Mouse (Mus musculus) intestine, embryonic 15.5 days (tissue): ENCODE measurements around the gene Tcf7. TPM values are rescaled to one million over a fixed set of nuclear protein-coding genes. Genes with fewer than 3 reads are reported as not detected.

Experiments
- ATAC-seq: fragments of 200-750 bp; cut with Nextera tagmentation; 2 replicates; pipeline ENCODE4 v1.8.0; 2017; ENCODE audit warnings: moderate TSS enrichment, moderate library complexity
- H3K27ac ChIP-seq: fragments of 300-500 bp; sonication (generic); 2 replicates; pipeline ENCODE4 v1.5.1; 2015; ENCODE audit warnings: mild to moderate bottlenecking, inconsistent platforms
- H3K27me3 ChIP-seq: fragments of 300-500 bp; sonication (generic); replicated peaks from 2 replicates; pipeline ENCODE4 v1.6.1; 2015; ENCODE audit warnings: inconsistent platforms
- H3K36me3 ChIP-seq: fragments of 300-500 bp; sonication (generic); 2 replicates; pipeline ENCODE4 v1.6.1; 2015; ENCODE audit warnings: inconsistent platforms
- H3K4me1 ChIP-seq: fragments of 300-500 bp; sonication (generic); replicated peaks from 2 replicates; pipeline ENCODE4 v1.6.1; 2015; ENCODE audit warnings: inconsistent platforms
- H3K4me2 ChIP-seq: fragments of 300-500 bp; sonication (generic); replicated peaks from 2 replicates; pipeline ENCODE4 v1.6.1; 2015; ENCODE audit warnings: mild to moderate bottlenecking, inconsistent platforms
- H3K4me3 ChIP-seq: fragments of 300-500 bp; sonication (generic); replicated peaks from 2 replicates; pipeline ENCODE4 v1.5.1; 2015; ENCODE audit warnings: inconsistent platforms
- H3K9ac ChIP-seq: fragments of 300-500 bp; sonication (generic); 2 replicates; pipeline ENCODE4 v1.6.1; 2015; ENCODE audit warnings: inconsistent platforms
- H3K9me3 ChIP-seq: fragments of 300-500 bp; sonication (generic); 2 replicates; pipeline ENCODE4 v1.6.1; 2016; ENCODE audit warnings: inconsistent platforms
- WGBS: fragments of 180-500 bp; shearing (Covaris S2); methylation state at CpG from one replicate; pipeline ENCODE4 v1.1.7; 2015; 5-methylcytosine and 5-hydroxymethylcytosine counted together
- polyA plus RNA-seq: library from polyadenylated mRNA; unstranded; fragments of >200 nt; fragmentation: Nextera tagmentation; extraction: Ambion mirVana; gene quantifications from 2 replicates; pipeline ENCODE4 v1.2.1, GENCODE M21; 2015

Gene Tcf7
- polyA plus RNA-seq, 1 experiment from 2014 or later, result 8.2 TPM

DNA sequence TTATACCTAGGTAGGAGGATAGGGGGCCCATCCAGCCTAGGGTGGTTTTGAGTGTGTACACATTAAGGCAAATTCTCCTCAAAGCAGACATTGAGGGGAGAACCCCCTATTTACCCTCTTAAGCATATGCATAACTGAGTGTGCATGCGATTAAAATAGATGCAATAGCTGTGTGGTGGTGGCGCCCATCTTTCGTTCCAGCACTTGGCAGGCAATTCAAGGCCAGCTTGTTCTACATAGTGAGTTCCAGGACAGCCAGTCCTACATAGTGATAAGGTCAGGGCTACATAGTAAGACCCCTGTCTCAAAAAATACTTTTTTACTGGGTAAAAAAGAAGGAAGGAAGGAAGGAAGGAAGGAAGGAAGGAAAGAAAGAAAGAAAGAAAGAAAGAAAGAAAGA lies 19.9 kb upstream of the Tcf7 start:
- ATAC-seq, result no peak
- H3K4me1 ChIP-seq, result no peaks in the 10 kb centered on the region
- 93% methylated on average over 3 of the region's 3 CpGs for WGBS

DNA sequence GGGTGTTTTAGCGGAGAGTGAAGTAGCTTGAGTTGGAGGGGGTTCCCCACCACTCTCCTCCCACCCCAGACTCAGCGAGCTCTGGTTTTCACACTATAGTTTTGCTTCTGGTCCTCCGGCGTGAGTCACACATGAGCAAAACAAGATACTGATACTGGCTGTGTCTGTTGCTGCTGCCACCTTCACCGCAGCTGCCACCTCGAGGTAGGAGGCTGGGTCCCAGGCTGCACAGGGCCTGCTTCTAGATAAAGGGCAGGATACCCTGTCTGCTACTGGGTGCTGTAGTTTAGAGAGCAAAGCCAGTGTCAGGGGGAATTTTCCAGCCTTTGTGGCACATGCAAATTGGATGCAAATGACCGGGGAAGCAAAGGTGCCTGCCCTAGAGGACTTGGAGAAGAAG lies 16.9 kb upstream of the Tcf7 start:
- no peak for ATAC-seq
- WGBS, result 77% methylated on average over 7 of the region's 7 CpGs

More for the DNA sequence above, 19.9 kb upstream of the Tcf7 start:
- H3K27me3 ChIP-seq, result no peaks in the 10 kb centered on the region
- no peak overlapping the region for H3K9ac ChIP-seq
- H3K4me3 ChIP-seq, result no peak overlapping the region
- no peak overlapping the region for H3K27ac ChIP-seq
- H3K4me2 ChIP-seq, result no peak overlapping the region
- no peaks in the 10 kb centered on the region for H3K36me3 ChIP-seq
- no peaks in the 10 kb centered on the region for H3K9me3 ChIP-seq

DNA sequence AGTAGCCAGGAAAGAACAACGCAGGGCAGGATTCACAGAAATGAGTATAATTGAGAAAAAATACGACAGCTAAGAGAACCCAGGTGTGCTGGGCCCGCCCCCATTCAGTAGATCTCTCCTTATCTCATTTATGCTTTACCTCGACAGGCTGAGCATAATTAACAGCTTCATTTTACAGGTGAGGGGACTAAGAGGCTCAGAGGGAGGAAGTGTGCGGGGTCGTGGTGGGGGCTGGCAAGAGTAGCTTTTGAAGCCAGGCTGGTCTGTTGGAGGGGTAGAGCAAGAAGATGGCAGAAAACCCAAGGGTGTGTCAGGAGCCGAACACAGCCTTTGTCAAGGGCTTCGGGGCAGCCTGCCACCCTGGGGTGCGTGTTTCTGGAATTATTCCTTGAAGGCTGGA lies 16.1 kb upstream of the Tcf7 start:
- Histone ChIP-seq H3K4me2 (no peak overlapping the region), H3K9me3 (no peaks in the 10 kb centered on the region), H3K27me3 (no peaks in the 10 kb centered on the region), H3K4me1 (no peaks in the 10 kb centered on the region), H3K36me3 (no peaks in the 10 kb centered on the region), H3K27ac (no peak overlapping the region), H3K4me3 (no peak overlapping the region), H3K9ac (no peak overlapping the region)
- WGBS, result 74% methylated on average over 9 of the region's 9 CpGs
- ATAC-seq, result no peak

More for the DNA sequence above, 16.9 kb upstream of the Tcf7 start:
- no peaks in the 10 kb centered on the region for H3K4me1 ChIP-seq
- H3K9ac ChIP-seq, result no peak overlapping the region
- H3K27ac ChIP-seq, result no peak overlapping the region
- H3K27me3 ChIP-seq, result no peaks in the 10 kb centered on the region
- H3K36me3 ChIP-seq, result no peaks in the 10 kb centered on the region
- H3K4me2 ChIP-seq, result no peak overlapping the region
- H3K9me3 ChIP-seq, result no peaks in the 10 kb centered on the region
- H3K4me3 ChIP-seq, result no peak overlapping the region

DNA sequence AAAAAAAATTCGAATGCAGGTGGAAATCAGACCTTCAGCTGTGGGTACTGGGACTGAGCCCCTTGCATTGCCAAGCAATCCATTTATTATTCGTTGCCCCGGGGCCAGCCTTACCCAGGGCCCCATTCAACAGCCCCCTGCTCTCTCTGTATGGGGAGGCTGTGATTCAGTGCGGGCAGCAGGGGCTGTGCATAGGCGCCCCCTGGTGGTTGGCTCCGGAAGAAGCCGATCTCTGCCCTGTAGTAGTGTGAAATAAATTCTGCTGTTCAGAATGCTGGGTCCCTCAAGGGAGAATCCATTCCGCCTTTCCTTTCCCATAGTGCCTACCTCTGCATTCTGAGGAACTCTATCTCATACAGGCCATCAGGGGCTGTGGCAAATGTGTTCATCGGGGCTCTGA lies 14.5 kb upstream of the Tcf7 start:
- H3K4me3 ChIP-seq, result no peak overlapping the region
- no peaks in the 10 kb centered on the region for H3K27me3 ChIP-seq
- H3K4me1 ChIP-seq, result no peaks in the 10 kb centered on the region
- 11% methylated on average over 9 of the region's 9 CpGs for WGBS
- no peaks in the 10 kb centered on the region for H3K36me3 ChIP-seq
- H3K9me3 ChIP-seq, result no peaks in the 10 kb centered on the region
- H3K9ac ChIP-seq, result no peak overlapping the region
- no peak overlapping the region for H3K27ac ChIP-seq
- peak; percentile 81 for ATAC-seq
- H3K4me2 ChIP-seq, result no peak overlapping the region

DNA sequence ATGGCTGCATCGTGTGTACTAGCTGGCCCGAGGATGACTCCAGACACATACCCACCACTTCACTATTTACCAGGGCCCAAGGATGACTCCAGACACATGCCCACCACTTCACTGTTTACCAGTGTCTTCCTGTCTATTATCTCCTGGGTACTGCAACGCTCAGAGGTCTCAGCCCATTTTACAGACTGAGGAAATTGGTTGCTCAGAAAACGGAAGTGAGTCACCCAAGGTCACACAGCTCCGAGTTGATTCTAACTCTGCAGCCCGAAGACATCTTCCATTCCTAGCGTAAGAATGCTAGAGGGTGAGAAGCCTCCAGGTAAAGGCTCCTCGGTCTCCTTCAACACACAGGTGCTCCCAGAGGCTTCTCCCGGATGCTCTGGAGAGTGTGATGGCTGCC lies 11.3 kb upstream of the Tcf7 start:
- Histone ChIP-seq H3K9me3 (no peaks in the 10 kb centered on the region), H3K36me3 (no peaks in the 10 kb centered on the region), H3K9ac (no peak overlapping the region), H3K4me3 (no peak overlapping the region), H3K27ac (no peak overlapping the region), H3K4me2 (no peak overlapping the region), H3K27me3 (no peaks in the 10 kb centered on the region), H3K4me1 (no peaks in the 10 kb centered on the region)
- WGBS, result 81% methylated on average over 9 of the region's 9 CpGs
- no peak for ATAC-seq

DNA sequence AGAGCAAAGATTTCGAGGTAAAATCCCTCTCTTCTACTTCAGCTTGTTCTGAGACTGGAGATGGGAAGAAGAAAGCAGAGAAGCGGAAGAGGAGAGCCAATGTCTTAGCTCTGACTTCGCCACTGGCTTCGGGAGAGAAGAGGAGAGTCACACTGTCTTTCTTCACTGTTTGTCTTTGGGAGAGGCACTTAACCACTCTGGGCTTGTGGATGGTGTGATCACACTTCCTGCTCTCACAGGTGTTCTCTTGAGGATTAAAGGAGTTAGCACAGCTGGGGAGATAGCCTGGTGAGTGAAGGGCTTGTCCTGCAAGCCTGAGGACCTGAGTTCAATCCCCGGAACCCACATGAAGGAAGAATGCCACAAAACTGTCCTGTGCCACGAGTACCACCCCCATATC lies 10.1 kb upstream of the Tcf7 start:
- no peak for ATAC-seq
- Histone ChIP-seq H3K36me3 (no peaks in the 10 kb centered on the region), H3K9ac (no peak overlapping the region), H3K9me3 (no peaks in the 10 kb centered on the region), H3K27me3 (no peaks in the 10 kb centered on the region), H3K4me2 (no peak overlapping the region), H3K27ac (no peak overlapping the region), H3K4me3 (no peak overlapping the region), H3K4me1 (no peaks in the 10 kb centered on the region)
- WGBS, result 71% methylated on average over 6 of the region's 6 CpGs

DNA sequence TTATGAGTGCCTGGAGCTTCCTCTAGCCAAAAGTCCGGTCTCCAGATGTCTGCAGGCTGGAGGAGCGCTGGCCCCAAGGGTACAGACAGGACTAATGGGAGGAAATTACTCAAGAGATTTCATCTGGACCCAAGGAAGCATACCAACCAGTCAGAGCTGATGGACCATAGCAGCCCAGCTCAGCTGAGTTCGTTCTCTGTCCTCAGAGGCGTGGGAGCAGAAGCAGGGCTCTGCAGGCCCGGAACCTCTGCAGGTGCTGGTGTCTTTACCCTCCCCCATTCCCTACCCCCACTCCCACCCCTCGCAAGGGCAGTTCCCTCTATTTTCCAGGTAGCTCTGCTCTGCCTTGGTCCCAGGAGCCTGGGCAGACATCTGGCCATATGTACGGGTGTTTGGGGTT lies 9.5 kb upstream of the Tcf7 start:
- Histone ChIP-seq H3K4me2 (no peak overlapping the region), H3K27me3 (no peaks in the 10 kb centered on the region), H3K4me1 (no peaks in the 10 kb centered on the region), H3K36me3 (no peaks in the 10 kb centered on the region), H3K9ac (no peak overlapping the region), H3K27ac (no peak overlapping the region), H3K9me3 (no peaks in the 10 kb centered on the region), H3K4me3 (no peak overlapping the region)
- WGBS, result 63% methylated on average over 7 of the region's 7 CpGs
- ATAC-seq, result no peak

DNA sequence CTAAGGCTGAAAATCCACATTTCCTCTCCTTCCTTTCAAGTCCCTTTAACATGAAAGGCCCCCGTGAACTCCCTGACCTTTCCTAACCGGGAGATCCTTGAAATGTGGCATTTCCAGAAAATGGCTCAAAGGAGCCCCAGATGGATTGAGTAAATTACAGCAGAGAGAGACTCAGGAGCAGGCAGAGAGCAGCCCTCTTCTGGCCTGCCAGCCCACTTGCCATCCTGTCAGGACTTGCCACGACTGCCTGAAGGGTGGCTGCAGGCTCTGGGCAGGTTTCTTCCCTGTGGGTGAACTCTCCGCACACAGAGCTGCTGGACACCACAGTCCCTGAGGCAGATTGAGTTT lies 4.1 kb upstream of the Tcf7 start:
- WGBS, result 35% methylated on average over 4 of the region's 4 CpGs
- H3K36me3 ChIP-seq, result no peaks in the 10 kb centered on the region
- no peak overlapping the region for H3K9ac ChIP-seq
- H3K4me2 ChIP-seq, result no peak overlapping the region
- no peak for ATAC-seq
- H3K4me1 ChIP-seq, result peaks cover 20% of the 10 kb centered on the region
- no peak overlapping the region for H3K27ac ChIP-seq
- no peak overlapping the region for H3K4me3 ChIP-seq
- H3K9me3 ChIP-seq, result no peaks in the 10 kb centered on the region
- 0 out of 2 replicates have a peak, but pooled peaks cover 2% of the 10 kb centered on the region for H3K27me3 ChIP-seq

DNA sequence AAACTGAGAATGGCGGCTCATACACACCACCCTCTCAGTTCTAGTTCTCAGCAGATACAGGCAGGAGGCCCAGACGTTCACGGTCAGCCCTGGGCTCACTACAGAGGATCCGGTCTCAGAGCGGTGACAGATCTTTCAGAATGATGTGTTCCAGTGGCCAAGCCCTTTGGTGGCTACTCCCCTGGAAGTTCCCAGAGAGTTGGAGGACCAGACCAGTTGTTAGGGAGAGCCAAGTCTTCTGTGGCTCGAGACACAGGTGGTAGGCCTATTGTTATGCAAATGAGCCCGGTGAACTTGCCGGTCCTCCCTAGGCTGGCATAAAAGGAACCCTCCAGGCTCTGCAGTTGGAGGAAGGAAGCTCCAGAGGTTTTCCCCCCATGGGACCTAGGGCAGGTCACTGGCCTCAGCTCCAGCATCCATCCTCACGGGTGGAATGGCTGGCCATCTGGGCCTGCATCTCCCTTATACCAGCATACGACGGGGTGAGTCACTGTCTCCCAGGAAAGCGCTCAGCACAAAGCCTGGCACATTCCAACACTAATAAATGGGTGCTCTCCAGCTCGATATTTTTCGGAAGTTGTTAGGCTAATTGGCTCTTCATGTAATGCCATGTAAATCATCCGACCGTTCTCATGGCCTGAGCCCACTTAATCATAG lies 3.6 kb upstream of the Tcf7 start:
- Histone ChIP-seq H3K9ac (no peak overlapping the region), H3K36me3 (no peaks in the 10 kb centered on the region), H3K27me3 (0 out of 2 replicates have a peak, but pooled peaks cover 2% of the 10 kb centered on the region), H3K4me2 (no peak overlapping the region), H3K9me3 (no peaks in the 10 kb centered on the region), H3K27ac (no peak overlapping the region), H3K4me1 (peaks cover 20% of the 10 kb centered on the region), H3K4me3 (no peak overlapping the region)
- ATAC-seq, result no peak
- 46% methylated on average over 16 of the region's 16 CpGs for WGBS

DNA sequence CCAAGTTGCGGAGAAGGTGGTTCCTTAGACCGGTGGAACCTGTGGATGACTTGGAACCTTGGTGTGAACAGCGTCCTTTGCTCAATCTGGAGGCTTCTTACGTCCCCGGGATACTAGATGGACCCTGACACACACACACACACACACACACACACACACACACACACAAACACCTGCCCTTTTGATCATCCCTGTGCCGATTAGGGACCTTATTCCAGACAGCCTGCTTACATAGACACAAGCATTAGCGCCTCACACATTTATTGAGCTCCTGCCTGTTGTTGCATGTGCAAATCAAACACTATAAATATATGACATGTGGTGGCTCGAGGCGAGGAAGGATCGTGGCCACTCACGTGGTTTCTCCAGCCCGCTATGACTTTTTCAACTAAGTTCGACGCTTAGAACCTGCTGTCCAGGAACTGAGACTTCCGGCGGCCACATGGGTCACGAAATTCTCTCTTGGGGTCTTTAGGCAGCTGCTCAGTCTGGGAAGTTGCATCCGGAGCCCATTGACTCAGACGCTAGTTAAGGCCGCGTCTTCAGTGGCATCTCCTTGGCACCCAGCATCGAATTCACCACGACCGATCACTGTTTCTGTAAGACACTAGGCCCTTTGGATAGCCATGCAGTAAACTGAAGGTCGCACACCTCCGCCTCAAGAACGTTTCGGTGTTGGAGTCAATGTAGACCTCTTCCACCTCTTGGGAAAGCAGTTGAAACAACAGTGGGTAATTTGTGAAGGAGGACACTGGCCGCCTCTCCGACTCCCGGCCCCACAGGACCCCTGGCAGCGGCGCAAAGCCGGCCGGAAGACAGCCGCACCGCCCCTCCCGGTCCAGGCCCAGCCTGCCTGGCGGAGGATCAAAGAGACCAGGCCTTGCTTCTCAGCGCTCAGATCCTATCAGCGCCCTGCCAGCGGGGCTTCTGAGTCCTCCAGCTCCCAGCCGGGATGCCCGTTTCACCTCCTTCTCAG lies 1.1 kb upstream of the Tcf7 start:
- Histone ChIP-seq H3K27ac (no peak overlapping the region), H3K4me1 (peaks cover 20% of the 10 kb centered on the region), H3K9me3 (no peaks in the 10 kb centered on the region), H3K36me3 (no peaks in the 10 kb centered on the region), H3K9ac (peak overlapping the region; percentile 40), H3K27me3 (0 out of 2 replicates have a peak, but pooled peaks cover 2% of the 10 kb centered on the region), H3K4me3 (peak overlapping the region; percentile 74), H3K4me2 (peak overlapping the region; percentile 98)
- WGBS, result 10% methylated on average over 44 of the region's 44 CpGs
- ATAC-seq, result peak; percentile 60

DNA sequence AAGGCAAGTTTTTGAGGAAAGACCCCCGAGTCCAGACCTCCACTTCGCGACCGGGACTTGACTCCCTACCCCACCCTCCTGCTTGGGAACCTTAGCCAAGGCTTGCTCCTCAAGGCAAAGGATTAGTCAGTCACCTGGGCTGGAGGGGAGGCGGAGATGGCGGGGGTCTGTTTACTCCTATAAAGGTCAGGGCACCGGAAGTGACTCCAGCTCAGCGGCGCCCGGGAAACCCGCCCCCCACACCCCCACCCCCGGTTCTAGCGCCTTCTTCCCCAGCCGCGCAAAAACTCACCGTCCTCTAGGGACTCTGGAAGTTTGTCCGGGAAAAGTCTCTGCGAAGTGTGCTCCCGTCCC lies 417 bp downstream of the Tcf7 start:
- Histone ChIP-seq H3K27ac (0 out of 2 replicates have a peak overlapping the region, but pooled peaks have one; percentile 19), H3K4me2 (peak overlapping the region; percentile 98)
- no peak; the same call in 1 of the 2 replicates for ATAC-seq

DNA sequence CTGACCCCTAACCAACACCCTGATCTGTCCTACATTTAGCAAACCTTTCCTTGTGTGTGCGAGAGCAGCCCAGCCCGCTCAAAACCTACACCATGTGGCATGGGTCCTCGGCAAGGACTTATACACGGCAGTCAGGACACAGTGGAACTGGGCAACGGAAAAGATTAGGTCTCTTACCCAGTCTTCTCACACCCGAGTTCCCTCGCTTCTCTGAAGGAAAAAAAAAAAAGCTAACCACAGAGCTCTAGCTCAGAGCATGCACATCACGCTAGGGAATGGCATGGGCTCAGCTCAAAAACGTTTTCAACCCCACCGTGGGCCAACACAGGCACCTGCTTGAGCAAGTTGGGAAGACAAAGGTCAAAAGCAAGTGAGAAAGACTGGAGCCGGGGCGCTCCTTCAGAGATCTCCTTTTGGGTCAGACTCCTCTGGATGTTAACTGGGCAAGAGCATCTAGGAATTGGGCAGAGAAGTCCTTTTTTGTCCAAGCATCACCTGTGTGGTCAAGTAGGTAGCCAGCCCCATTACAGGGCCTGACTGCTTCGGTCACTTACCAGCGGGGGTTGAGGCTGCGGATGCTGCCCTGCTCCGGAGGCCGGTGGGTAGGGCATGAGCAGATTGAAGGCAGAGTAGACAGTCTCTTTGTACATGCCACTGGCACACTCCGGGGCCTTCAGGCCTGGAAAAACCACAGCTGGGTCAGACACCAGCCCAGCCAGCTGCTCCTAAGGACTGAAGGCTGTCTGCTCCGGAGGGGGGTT lies 1.1 kb downstream of the Tcf7 start:
- no peaks in the 10 kb centered on the region for H3K9me3 ChIP-seq
- no peak overlapping the region for H3K27ac ChIP-seq
- peaks cover 20% of the 10 kb centered on the region for H3K4me1 ChIP-seq
- peak overlapping the region; percentile 98 for H3K4me2 ChIP-seq
- H3K9ac ChIP-seq, result peak overlapping the region; percentile 62; the same call in 1 of the 2 replicates
- no peak for ATAC-seq
- 0 out of 2 replicates have a peak, but pooled peaks cover 2% of the 10 kb centered on the region for H3K27me3 ChIP-seq
- H3K36me3 ChIP-seq, result no peaks in the 10 kb centered on the region
- peak overlapping the region; percentile 74 for H3K4me3 ChIP-seq
- WGBS, result 70% methylated on average over 19 of the region's 19 CpGs

More for the DNA sequence above, 417 bp downstream of the Tcf7 start:
- Histone ChIP-seq H3K4me3 (peak overlapping the region; percentile 74), H3K9me3 (no peaks in the 10 kb centered on the region), H3K36me3 (no peaks in the 10 kb centered on the region), H3K4me1 (peaks cover 20% of the 10 kb centered on the region), H3K9ac (peak overlapping the region; percentile 62), H3K27me3 (0 out of 2 replicates have a peak, but pooled peaks cover 2% of the 10 kb centered on the region)
- WGBS, result 3% methylated on average over 19 of the region's 19 CpGs
